17 mouse cellular contexts compared by ENCODE assay signal in genomic region chr2:69592536-69592935, GRCm38 (mm10). TPM values are rescaled to one million over a fixed set of nuclear protein-coding genes. Genes with fewer than 3 reads are reported as not detected.
"Had no signal": no experiment of that assay in that cellular context is flagged by ENCODE, and none has a peak within 500 bp of the region (broad histone marks: within the 10 kb centered on the region; RNA-seq: fewer than 3 reads in every experiment).

No protein-coding gene starts in this region.

- H3K36me3 ChIP-seq: lung, embryonic 15.5 days; midbrain, embryonic 13.5 days; neural tube, embryonic 12.5 days; stomach, embryonic 15.5 days had no signal

- H3K27ac ChIP-seq: lung, embryonic 15.5 days; macrophage; midbrain, embryonic 13.5 days; neural tube, embryonic 12.5 days; stomach, embryonic 15.5 days; stomach, postnatal 0 days had no signal

- H3K4me3 ChIP-seq: lung, embryonic 15.5 days; megakaryocyte, embryonic 14.5 days; midbrain, embryonic 13.5 days; myocyte; neural tube, embryonic 12.5 days; stomach, embryonic 15.5 days had no signal

- H3K4me1 ChIP-seq: stomach, embryonic 15.5 days had no signal

- H3K9me3 ChIP-seq: lung, embryonic 15.5 days; midbrain, embryonic 13.5 days; neural tube, embryonic 12.5 days; stomach, embryonic 15.5 days had no signal

- DNase-seq: liver, postnatal 0 days; lung, adult 2 months; right cerebral cortex, postnatal 14 days; thymus, adult 2 months; thymus, postnatal 25 days; thymus, postnatal 4 days had no signal

- H3K4me2 ChIP-seq: lung, embryonic 15.5 days; midbrain, embryonic 11.5 days; midbrain, embryonic 13.5 days; neural tube, embryonic 12.5 days; stomach, embryonic 15.5 days had no signal

- ATAC-seq: midbrain, embryonic 13.5 days; midbrain, embryonic 16.5 days had no signal

- H3K9ac ChIP-seq: liver, postnatal 0 days; lung, embryonic 15.5 days; midbrain, embryonic 13.5 days; neural tube, embryonic 12.5 days; stomach, embryonic 15.5 days had no signal

RNA-seq across cellular contexts. Expression of gene Lrp2, which starts 6.7 kb away (rescaled TPM):
- total RNA-seq: neutrophil, adult 5-6 weeks had no signal
- polyA plus RNA-seq: macrophage had no signal

RNA-seq across cellular contexts. Expression of gene Bbs5, which starts 54.4 kb away (rescaled TPM):
- total RNA-seq: neutrophil, adult 5-6 weeks had no signal
